In genomic region chr1:78789744-78790143, GRCm38 (mm10) we compare ENCODE assay signal across 23 mouse cellular contexts. TPM values are rescaled to one million over a fixed set of nuclear protein-coding genes. Genes with fewer than 3 reads are reported as not detected.
DNase-seq lines count a peak whose midpoint lies in the region; ATAC-seq and TF ChIP-seq lines count a peak whose summit lies in the region.
"Had no signal": no experiment of that assay in that cellular context is flagged by ENCODE, and none has a peak within 500 bp of the region (broad histone marks: within the 10 kb centered on the region; RNA-seq: fewer than 3 reads in every experiment).

No protein-coding gene starts in this region.

- H3K27ac ChIP-seq in kidney, adult 2 months (ENCODE audit: insufficient read depth, low read depth, low read length): no peak overlapping the region
- no peak overlapping the region for H3K27ac ChIP-seq in kidney, embryonic 15.5 days
- H3K27ac ChIP-seq: embryonic facial prominence, embryonic 10.5 days; forebrain, embryonic 15.5 days; hindbrain, embryonic 15.5 days; kidney, postnatal 0 days; liver, embryonic 15.5 days had no signal

- H3K9me3 ChIP-seq in kidney, embryonic 15.5 days (replicated peaks): no peaks in the 10 kb centered on the region
- H3K9me3 ChIP-seq: embryonic facial prominence, embryonic 10.5 days; forebrain, embryonic 15.5 days; heart, embryonic 12.5 days; hindbrain, embryonic 15.5 days; liver, embryonic 15.5 days had no signal

- H3K4me2 ChIP-seq in kidney, embryonic 15.5 days: no peak overlapping the region
- H3K4me2 ChIP-seq: forebrain, embryonic 15.5 days; heart, embryonic 12.5 days; hindbrain, embryonic 15.5 days; liver, embryonic 15.5 days had no signal

- H3K9ac ChIP-seq in kidney, embryonic 15.5 days: no peak overlapping the region
- H3K9ac ChIP-seq: forebrain, embryonic 15.5 days; heart, embryonic 12.5 days; hindbrain, embryonic 15.5 days; liver, embryonic 15.5 days had no signal

- TF ChIP-seq CTCF in kidney, adult 2 months (conservative IDR thresholded peaks at IDR 0.05; ENCODE audit: insufficient read depth, insufficient read length, low read depth, low read length): no peak

- peak; percentile 12 for DNase-seq in kidney, adult 2 months
- DNase-seq in retina, postnatal 1 day: peak; percentile 36
- DNase-seq in retina, embryonic 14.5 days (ENCODE audit: low spot score): no peak
- peak; percentile 26 for DNase-seq in cerebellum, adult 8-10 months
- DNase-seq in frontal cortex, postnatal 25 days (ENCODE audit: low spot score in 2 of 2): no peak
- no peak for DNase-seq in adrenal gland, adult 2 months
- DNase-seq: adrenal gland, postnatal 14 days; heart, postnatal 14 days; right cerebral cortex, postnatal 14 days; spleen, adult 18-20 months; thymus, postnatal 4 days had no signal

- H3K36me3 ChIP-seq in kidney, adult 2 months (ENCODE audit: control insufficient read depth, insufficient read depth, low read length): no peaks in the 10 kb centered on the region
- no peaks in the 10 kb centered on the region for H3K36me3 ChIP-seq in kidney, embryonic 15.5 days
- H3K36me3 ChIP-seq: embryonic facial prominence, embryonic 10.5 days; forebrain, embryonic 15.5 days; heart, embryonic 12.5 days; hindbrain, embryonic 15.5 days; liver, embryonic 15.5 days had no signal

- no peaks in the 10 kb centered on the region for H3K27me3 ChIP-seq in kidney, adult 2 months (replicated peaks; ENCODE audit: control insufficient read depth, insufficient read depth, low read length)
- H3K27me3 ChIP-seq in kidney, embryonic 15.5 days: no peaks in the 10 kb centered on the region
- H3K27me3 ChIP-seq: forebrain, embryonic 15.5 days; heart, embryonic 12.5 days; hindbrain, embryonic 15.5 days; liver, embryonic 15.5 days had no signal

- no peaks in the 10 kb centered on the region for H3K4me1 ChIP-seq in kidney, adult 2 months (ENCODE audit: control insufficient read depth, insufficient read depth, low read length)
- H3K4me1 ChIP-seq in kidney, embryonic 15.5 days: no peaks in the 10 kb centered on the region
- H3K4me1 ChIP-seq: embryonic facial prominence, embryonic 10.5 days; heart, embryonic 12.5 days; hindbrain, embryonic 15.5 days; liver, embryonic 15.5 days had no signal

- no peak for TF ChIP-seq POLR2A in kidney, adult 2 months (IDR thresholded peaks at IDR 0.05; ENCODE audit: low read depth, low read length)

- no peak for ATAC-seq in kidney, embryonic 15.5 days (replicated peaks; ENCODE audit: low FRiP score)
- ATAC-seq: activated CD4-positive, CD25-positive, alpha-beta regulatory T cell, adult 4 months; forebrain, embryonic 15.5 days; intestine, postnatal 0 days; lung, postnatal 0 days; midbrain, embryonic 16.5 days had no signal

- WGBS in kidney, adult 2 months: 24% methylated on average over 1 of the region's 1 CpGs
- WGBS in kidney, embryonic 15.5 days: 45% methylated on average over 1 of the region's 1 CpGs

- H3K4me3 ChIP-seq in kidney, adult 2 months (ENCODE audit: insufficient read depth, low read depth, low read length): no peak overlapping the region
- H3K4me3 ChIP-seq in kidney, embryonic 15.5 days (replicated peaks): no peak overlapping the region
- H3K4me3 ChIP-seq: embryonic facial prominence, embryonic 10.5 days; forebrain, embryonic 15.5 days; heart, embryonic 12.5 days; hindbrain, embryonic 15.5 days; liver, embryonic 15.5 days had no signal

RNA-seq across cellular contexts. Expression of gene Kcne4, which starts 26.8 kb away (rescaled TPM):
- 2.2 and 2.4 TPM in 2 replicates for polyA plus RNA-seq in kidney, adult 2 months (2012; rRNA removed)
- 7.3 and 7.7 TPM in 2 replicates for polyA plus RNA-seq in kidney, embryonic 15.5 days (2015; fragmentation: Nextera tagmentation; extraction: Ambion mirVana)
- total RNA-seq in adrenal gland, adult 2 months (2021): 1 to 10 TPM; 3.2 to 8.2 TPM
- 0.98 TPM in 2 replicates for polyA plus RNA-seq in adrenal gland, adult 2 months (2012; rRNA removed)
- total RNA-seq: megakaryocyte, adult 5-6 weeks had no signal
- polyA plus RNA-seq: activated CD4-positive, CD25-positive, alpha-beta regulatory T cell, adult 4 months had no signal

Comparison
In these comparisons a context has a peak if more than half of its experiments do, and no peak if none do; other contexts are left out.
1. DNase-seq: peak in kidney, adult 2 months (single experiment), retina, postnatal 1 day (single experiment) and cerebellum, adult 8-10 months (single experiment); none in retina, embryonic 14.5 days (single experiment), frontal cortex, postnatal 25 days (0 of 2) and adrenal gland, adult 2 months (single experiment).